Mouse (Mus musculus) bone marrow macrophage, adult 2 months (primary cell): ENCODE measurements around the gene Slc35b3. TPM values are rescaled to one million over a fixed set of nuclear protein-coding genes. Genes with fewer than 3 reads are reported as not detected.

Source experiments
- H3K27ac ChIP-seq: 2 replicates; pipeline ENCODE4 v1.5.1; 2012; ENCODE audit warnings: low read depth, low read length; ENCODE audit not compliant: insufficient read depth
- H3K4me1 ChIP-seq: 2 replicates; pipeline ENCODE4 v1.6.1; 2012; ENCODE audit warnings: low read length; ENCODE audit not compliant: control insufficient read depth, insufficient read depth
- H3K4me3 ChIP-seq: 2 replicates; pipeline ENCODE4 v1.5.1; 2012; ENCODE audit warnings: mild to moderate bottlenecking, low read length, moderate library complexity; ENCODE audit not compliant: insufficient read depth
- CTCF ChIP-seq: IDR thresholded peaks from 2 replicates; pipeline ENCODE4 v1.5.1; 2012; ENCODE audit warnings: low read depth, mild to moderate bottlenecking, low read length, moderate library complexity
- POLR2A ChIP-seq: IDR thresholded peaks from 2 replicates; pipeline ENCODE4 v1.6.1; 2012; ENCODE audit warnings: mild to moderate bottlenecking, low read depth, low read length, borderline replicate concordance
- polyA plus RNA-seq: library from polyadenylated mRNA; stranded (reverse); fragments of >200 nt; gene quantifications from 2 replicates; pipeline ENCODE4 v1.2.4, GENCODE M21; 2012; ENCODE audit not compliant: missing spikeins, insufficient read depth, insufficient read length

Gene Slc35b3
- polyA plus RNA-seq, 1 experiment: 18.9 TPM

- H3K4me1 ChIP-seq: no peaks in the 10 kb centered on the region
- no peak overlapping the region for H3K27ac ChIP-seq
- TF ChIP-seq CTCF: no peak
- TF ChIP-seq POLR2A: no peak
- H3K4me3 ChIP-seq: no peak overlapping the region
These were observed 15.2 kb upstream of the Slc35b3 start for GRCm38 (mm10) chr13:38975853-38976252.

DNA sequence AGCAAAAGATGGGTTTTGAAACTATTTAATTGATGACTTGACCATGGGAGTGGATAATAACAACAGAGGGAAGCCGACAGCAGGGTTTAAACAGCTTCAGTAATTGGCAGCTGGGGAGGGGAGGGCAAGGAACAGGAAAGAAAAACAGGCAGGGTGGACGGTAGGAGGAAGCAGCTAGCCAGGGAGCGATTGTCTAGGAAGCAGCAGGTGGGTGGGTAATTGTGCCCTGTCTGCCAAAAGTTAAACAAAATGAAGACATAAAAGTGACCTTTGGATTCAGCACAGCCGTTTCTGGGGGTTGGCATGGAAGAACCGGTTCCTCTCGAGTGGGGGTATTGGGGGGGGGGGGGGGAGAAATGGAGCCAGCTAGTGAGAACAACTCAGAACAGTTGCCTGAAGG, 11.9 kb upstream of the Slc35b3 start:
- no peak for TF ChIP-seq POLR2A
- Histone ChIP-seq H3K4me1 (no peaks in the 10 kb centered on the region), H3K27ac (no peak overlapping the region), H3K4me3 (no peak overlapping the region)

DNA sequence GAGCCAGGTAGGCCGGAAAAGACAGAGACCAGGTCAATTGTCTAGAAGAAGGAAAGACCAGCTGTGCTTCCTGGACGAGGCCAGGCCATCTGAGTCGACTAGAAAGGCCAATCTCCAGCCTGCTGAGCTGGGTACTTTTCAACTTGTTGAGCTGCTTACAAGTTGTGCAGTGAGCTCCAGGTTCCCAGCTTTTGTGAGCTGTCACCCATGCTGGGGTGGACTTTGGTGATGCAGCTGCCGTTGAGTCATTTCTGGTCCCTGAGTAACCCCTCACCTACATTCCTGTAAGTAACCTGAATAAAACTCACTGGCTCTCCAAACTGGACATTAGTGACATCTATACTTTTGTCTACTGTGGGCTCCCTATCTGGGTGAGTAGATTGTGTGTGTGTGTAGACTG, 10.4 kb upstream of the Slc35b3 start:
- TF ChIP-seq CTCF (no peak), POLR2A (no peak)
- Histone ChIP-seq H3K4me1 (no peaks in the 10 kb centered on the region), H3K27ac (no peak overlapping the region), H3K4me3 (no peak overlapping the region)

GRCm38 (mm10) chr13:38967518-38967917, 6.8 kb upstream of the Slc35b3 start:
- Histone ChIP-seq H3K27ac (no peak overlapping the region), H3K4me1 (no peaks in the 10 kb centered on the region), H3K4me3 (no peak overlapping the region)
- no peak for TF ChIP-seq CTCF
- no peak for TF ChIP-seq POLR2A

- H3K4me3 ChIP-seq: no peak overlapping the region
- no peak overlapping the region for H3K27ac ChIP-seq
- H3K4me1 ChIP-seq: no peaks in the 10 kb centered on the region
- TF ChIP-seq CTCF (no peak), POLR2A (no peak)
These were observed 6.3 kb upstream of the Slc35b3 start for GRCm38 (mm10) chr13:38966922-38967448.

GRCm38 (mm10) chr13:38962771-38963170, 2.1 kb upstream of the Slc35b3 start:
- TF ChIP-seq CTCF: no peak

DNA sequence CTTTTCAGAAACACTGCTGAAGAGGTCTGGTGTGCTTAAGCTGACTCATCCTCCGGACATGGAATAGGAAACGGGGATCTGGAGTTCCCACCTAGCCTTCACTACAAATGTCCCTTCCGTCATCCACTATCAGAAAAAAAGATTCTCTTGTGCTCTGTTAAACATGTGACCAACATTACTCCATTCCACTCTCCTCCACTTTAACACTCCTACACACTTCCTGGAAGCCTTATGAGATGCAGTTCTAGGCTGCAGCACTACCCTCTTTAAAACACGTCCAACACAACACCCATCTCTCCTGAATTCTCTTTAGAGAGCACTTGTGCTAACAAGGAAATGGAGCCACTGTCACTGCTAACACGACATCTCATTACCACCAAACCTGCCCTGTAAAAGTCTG, 2.6 kb downstream of the Slc35b3 start:
- Histone ChIP-seq H3K4me3 (no peak overlapping the region), H3K27ac (no peak overlapping the region), H3K4me1 (peaks cover 17% of the 10 kb centered on the region)
- TF ChIP-seq POLR2A (no peak), CTCF (no peak)

More at GRCm38 (mm10) chr13:38962771-38963170, 2.1 kb upstream of the Slc35b3 start:
- no peak overlapping the region for H3K4me3 ChIP-seq
- peaks cover 15% of the 10 kb centered on the region for H3K4me1 ChIP-seq
- no peak overlapping the region for H3K27ac ChIP-seq

- Histone ChIP-seq H3K4me3 (no peak overlapping the region), H3K27ac (peak overlapping the region; percentile 12), H3K4me1 (peaks cover 15% of the 10 kb centered on the region)
- TF ChIP-seq CTCF (no peak), POLR2A (no peak)
These were observed 14.2 kb downstream of the Slc35b3 start for GRCm38 (mm10) chr13:38946296-38947012.

GRCm38 (mm10) chr13:38945767-38946166, 14.9 kb downstream of the Slc35b3 start:
- H3K4me3 ChIP-seq: no peak overlapping the region
- H3K27ac ChIP-seq: no peak overlapping the region; the same call in 1 of the 2 replicates
- peaks cover 13% of the 10 kb centered on the region for H3K4me1 ChIP-seq
- no peak for TF ChIP-seq POLR2A
- no peak for TF ChIP-seq CTCF

GRCm38 (mm10) chr13:38944951-38945350, 15.7 kb downstream of the Slc35b3 start:
- TF ChIP-seq CTCF (no peak), POLR2A (no peak)
- Histone ChIP-seq H3K4me1 (peaks cover 11% of the 10 kb centered on the region), H3K27ac (no peak overlapping the region), H3K4me3 (no peak overlapping the region)
